Mouse (Mus musculus): Measurements from ENCODE around the gene Bbof1. TPM values are rescaled to one million over a fixed set of nuclear protein-coding genes. Genes with fewer than 3 reads are reported as not detected.

Bbof1 gene
- polyA plus RNA-seq, 1 experiment from 2014 or later: 1.3 TPM

- no peaks in the 10 kb centered on the region for H3K27me3 ChIP-seq
- no peak for ATAC-seq (ENCODE audit: low FRiP score, low read depth)
- H3K36me3 ChIP-seq: no peaks in the 10 kb centered on the region
- no peak overlapping the region for H3K4me3 ChIP-seq
- 91% methylated on average over 6 of the region's 6 CpGs for WGBS
- H3K9ac ChIP-seq: no peak overlapping the region
- H3K4me1 ChIP-seq: peaks cover 10% of the 10 kb centered on the region
- H3K9me3 ChIP-seq: no peaks in the 10 kb centered on the region
- H3K4me2 ChIP-seq (replicated peaks): no peak overlapping the region
- H3K27ac ChIP-seq: no peak overlapping the region
These were observed 4.3 kb upstream of the Bbof1 start for GRCm38 (mm10) chr12:84404541-84404940.

GRCm38 (mm10) chr12:84407259-84407658 is 1.6 kb upstream of the Bbof1 start:
- Histone ChIP-seq H3K9me3 (no peaks in the 10 kb centered on the region), H3K9ac (no peak overlapping the region), H3K27ac (no peak overlapping the region), H3K27me3 (no peaks in the 10 kb centered on the region), H3K4me2 (replicated peaks) (no peak overlapping the region), H3K36me3 (no peaks in the 10 kb centered on the region), H3K4me3 (no peak overlapping the region), H3K4me1 (peaks cover 10% of the 10 kb centered on the region)
- no peak for ATAC-seq (ENCODE audit: low FRiP score, low read depth)
- 62% methylated on average over 4 of the region's 4 CpGs for WGBS

GRCm38 (mm10) chr12:84407874-84408818 is 725 bp upstream of the Bbof1 start:
- ATAC-seq (ENCODE audit: low FRiP score, low read depth): peak; percentile 46
- peak overlapping the region; percentile 74 for H3K4me3 ChIP-seq
- no peaks in the 10 kb centered on the region for H3K9me3 ChIP-seq
- H3K4me1 ChIP-seq: peaks cover 10% of the 10 kb centered on the region
- H3K27ac ChIP-seq: peak overlapping the region; percentile 65
- peak overlapping the region; percentile 81 for H3K9ac ChIP-seq
- H3K4me2 ChIP-seq (replicated peaks): peak overlapping the region; percentile 92
- H3K36me3 ChIP-seq: no peaks in the 10 kb centered on the region
- 1% methylated on average over 48 of the region's 52 CpGs for WGBS
- no peaks in the 10 kb centered on the region for H3K27me3 ChIP-seq

GRCm38 (mm10) chr12:84416834-84417604 is 8.1 kb downstream of the Bbof1 start, which contains the start of gene Rnf113a2:
TSS of gene Rnf113a2 (plus strand) at chr12:84417196.
- Histone ChIP-seq H3K27ac (peak within 1 kb of the TSS; percentile 34; the same call in 1 of the 2 replicates), H3K4me1 (peaks cover 5% of the 10 kb centered on the region; the same call in 1 of the 2 replicates), H3K27me3 (no peaks in the 10 kb centered on the region), H3K36me3 (no peaks in the 10 kb centered on the region), H3K9ac (peak within 1 kb of the TSS; percentile 76), H3K4me2 (replicated peaks) (peak within 1 kb of the TSS; percentile 78), H3K9me3 (peaks cover 5% of the 10 kb centered on the region; the same call in 1 of the 2 replicates), H3K4me3 (peak within 1 kb of the TSS; percentile 59)
- ATAC-seq (ENCODE audit: low FRiP score, low read depth): peak; percentile 85
- 3% methylated on average over 50 of the region's 50 CpGs for WGBS

GRCm38 (mm10) chr12:84417605-84417922 is 8.7 kb downstream of the Bbof1 start:
- Histone ChIP-seq H3K9ac (peak overlapping the region; percentile 76), H3K27me3 (no peaks in the 10 kb centered on the region), H3K9me3 (peaks cover 5% of the 10 kb centered on the region; the same call in 1 of the 2 replicates), H3K36me3 (no peaks in the 10 kb centered on the region), H3K4me1 (peaks cover 5% of the 10 kb centered on the region; the same call in 1 of the 2 replicates), H3K27ac (no peak overlapping the region), H3K4me3 (peak overlapping the region; percentile 59), H3K4me2 (replicated peaks) (peak overlapping the region; percentile 78)
- ATAC-seq (ENCODE audit: low FRiP score, low read depth): no peak
- 36% methylated on average over 18 of the region's 18 CpGs for WGBS

GRCm38 (mm10) chr12:84423990-84424389 is 15.1 kb downstream of the Bbof1 start:
- Histone ChIP-seq H3K4me2 (replicated peaks) (no peak overlapping the region), H3K4me3 (no peak overlapping the region), H3K27me3 (no peaks in the 10 kb centered on the region), H3K9ac (no peak overlapping the region), H3K27ac (no peak overlapping the region), H3K9me3 (no peaks in the 10 kb centered on the region), H3K4me1 (no peaks in the 10 kb centered on the region), H3K36me3 (no peaks in the 10 kb centered on the region)
- WGBS: 55% methylated on average over 3 of the region's 3 CpGs
- no peak for ATAC-seq (ENCODE audit: low FRiP score, low read depth)

GRCm38 (mm10) chr12:84429825-84430224 is 21.0 kb downstream of the Bbof1 start:
- Histone ChIP-seq H3K9ac (no peak overlapping the region), H3K4me1 (no peaks in the 10 kb centered on the region), H3K36me3 (peaks cover 16% of the 10 kb centered on the region), H3K27me3 (no peaks in the 10 kb centered on the region), H3K4me3 (no peak overlapping the region), H3K27ac (no peak overlapping the region), H3K4me2 (replicated peaks) (no peak overlapping the region), H3K9me3 (no peaks in the 10 kb centered on the region)
- no peak for ATAC-seq (ENCODE audit: low FRiP score, low read depth)
- WGBS: 88% methylated on average over 2 of the region's 2 CpGs

- ATAC-seq (ENCODE audit: low FRiP score, low read depth): no peak
- no peaks in the 10 kb centered on the region for H3K4me1 ChIP-seq
- WGBS: 53% methylated on average over 2 of the region's 2 CpGs
These were observed 29.8 kb downstream of the Bbof1 start for GRCm38 (mm10) chr12:84438697-84439096.

GRCm38 (mm10) chr12:84442526-84442925 is 33.7 kb downstream of the Bbof1 start:
- H3K9me3 ChIP-seq: no peaks in the 10 kb centered on the region
- H3K4me2 ChIP-seq (replicated peaks): no peak overlapping the region
- 69% methylated on average over 4 of the region's 4 CpGs for WGBS
- no peak overlapping the region for H3K9ac ChIP-seq
- no peak overlapping the region for H3K4me3 ChIP-seq
- ATAC-seq (ENCODE audit: low FRiP score, low read depth): no peak
- no peaks in the 10 kb centered on the region for H3K27me3 ChIP-seq
- no peaks in the 10 kb centered on the region for H3K4me1 ChIP-seq
- no peak overlapping the region for H3K27ac ChIP-seq
- H3K36me3 ChIP-seq: peaks cover 8% of the 10 kb centered on the region; the same call in 1 of the 2 replicates

More at GRCm38 (mm10) chr12:84438697-84439096, 29.8 kb downstream of the Bbof1 start:
- Histone ChIP-seq H3K4me2 (replicated peaks) (no peak overlapping the region), H3K9me3 (no peaks in the 10 kb centered on the region), H3K9ac (no peak overlapping the region), H3K4me3 (no peak overlapping the region), H3K36me3 (peaks cover 9% of the 10 kb centered on the region; the same call in 1 of the 2 replicates), H3K27ac (no peak overlapping the region), H3K27me3 (no peaks in the 10 kb centered on the region)

- 76% methylated on average over 1 of the region's 1 CpGs for WGBS
- H3K9me3 ChIP-seq: no peaks in the 10 kb centered on the region
These were observed 38.5 kb downstream of the Bbof1 start for GRCm38 (mm10) chr12:84447386-84447785.

GRCm38 (mm10) chr12:84448181-84448580 is 39.3 kb downstream of the Bbof1 start:
- WGBS: 86% methylated on average over 6 of the region's 6 CpGs
- H3K36me3 ChIP-seq: no peaks in the 10 kb centered on the region
- ATAC-seq (ENCODE audit: low FRiP score, low read depth): no peak

More at GRCm38 (mm10) chr12:84447386-84447785, 38.5 kb downstream of the Bbof1 start:
- ATAC-seq (ENCODE audit: low FRiP score, low read depth): no peak
- no peak overlapping the region for H3K4me2 ChIP-seq (replicated peaks)
- no peak overlapping the region for H3K4me3 ChIP-seq
- peaks cover 14% of the 10 kb centered on the region for H3K4me1 ChIP-seq
- no peaks in the 10 kb centered on the region for H3K36me3 ChIP-seq
- no peaks in the 10 kb centered on the region for H3K27me3 ChIP-seq
- H3K9ac ChIP-seq: no peak overlapping the region
- no peak overlapping the region for H3K27ac ChIP-seq

GRCm38 (mm10) chr12:84449887-84450286 is 41.0 kb downstream of the Bbof1 start:
- Histone ChIP-seq H3K4me3 (peak overlapping the region; percentile 79), H3K9me3 (no peaks in the 10 kb centered on the region), H3K36me3 (no peaks in the 10 kb centered on the region), H3K27me3 (no peaks in the 10 kb centered on the region), H3K4me2 (replicated peaks) (peak overlapping the region; percentile 88), H3K4me1 (peaks cover 20% of the 10 kb centered on the region), H3K27ac (peak overlapping the region; percentile 48; the same call in 1 of the 2 replicates), H3K9ac (peak overlapping the region; percentile 73)
- WGBS: 50% methylated on average over 10 of the region's 10 CpGs
- ATAC-seq (ENCODE audit: low FRiP score, low read depth): no peak

More at GRCm38 (mm10) chr12:84448181-84448580, 39.3 kb downstream of the Bbof1 start:
- no peak overlapping the region for H3K4me3 ChIP-seq
- H3K9ac ChIP-seq: no peak overlapping the region
- no peak overlapping the region for H3K27ac ChIP-seq
- no peaks in the 10 kb centered on the region for H3K9me3 ChIP-seq
- H3K27me3 ChIP-seq: no peaks in the 10 kb centered on the region
- H3K4me1 ChIP-seq: peaks cover 20% of the 10 kb centered on the region
- no peak overlapping the region for H3K4me2 ChIP-seq (replicated peaks)

Measured in limb, embryonic 13.5 days (tissue).